Mouse (Mus musculus) kidney, embryonic 14.5 days (tissue): ENCODE results near the gene Nop58. TPM values are rescaled to one million over a fixed set of nuclear protein-coding genes. Genes with fewer than 3 reads are reported as not detected.

Experiments used
- ATAC-seq: fragments of 200-750 bp; cut with Nextera tagmentation; 2 replicates; pipeline ENCODE4 v1.8.0; 2017; ENCODE audit warnings: moderate number of reproducible peaks, mild to moderate bottlenecking, moderate TSS enrichment, moderate library complexity; ENCODE audit not compliant: low FRiP score, low TSS enrichment
- H3K27ac ChIP-seq: fragments of 300-500 bp; sonication (generic); 2 replicates; pipeline ENCODE4 v1.5.1; 2014; ENCODE audit warnings: low read depth, mild to moderate bottlenecking, low read length, moderate library complexity, mixed read lengths
- H3K27me3 ChIP-seq: fragments of 300-500 bp; sonication (generic); 2 replicates; pipeline ENCODE4 v1.6.1; 2014; ENCODE audit warnings: mild to moderate bottlenecking, low read length; ENCODE audit not compliant: control insufficient read depth, insufficient read depth
- H3K36me3 ChIP-seq: fragments of 300-500 bp; sonication (generic); 2 replicates; pipeline ENCODE4 v1.6.1; 2014; ENCODE audit warnings: low read length, mixed read lengths; ENCODE audit not compliant: control insufficient read depth, insufficient read depth
- H3K4me1 ChIP-seq: fragments of 300-500 bp; sonication (generic); 2 replicates; pipeline ENCODE4 v1.6.1; 2014; ENCODE audit warnings: low read length, mixed read lengths; ENCODE audit not compliant: control insufficient read depth, insufficient read depth
- H3K4me2 ChIP-seq: fragments of 300-500 bp; sonication (generic); replicated peaks from 2 replicates; pipeline ENCODE4 v1.6.1; 2014; ENCODE audit warnings: low read depth, mild to moderate bottlenecking, low read length
- H3K4me3 ChIP-seq: fragments of 300-500 bp; sonication (generic); 2 replicates; pipeline ENCODE4 v1.5.1; 2014; ENCODE audit warnings: mild to moderate bottlenecking, low read length
- H3K9ac ChIP-seq: fragments of 300-500 bp; sonication (generic); 2 replicates; pipeline ENCODE4 v1.6.1; 2014; ENCODE audit warnings: low read depth, mild to moderate bottlenecking, low read length, moderate library complexity
- H3K9me3 ChIP-seq: fragments of 300-500 bp; sonication (generic); 2 replicates; pipeline ENCODE4 v1.6.1; 2016; ENCODE audit warnings: low read length; ENCODE audit not compliant: control insufficient read depth
- WGBS: fragments of 180-500 bp; shearing (Covaris S2); extraction: QIAGEN DNeasy Blood & Tissue Kit; methylation state at CpG from one replicate; pipeline ENCODE4 v1.1.7; 2014; 5-methylcytosine and 5-hydroxymethylcytosine counted together
- polyA plus RNA-seq: library from polyadenylated mRNA; unstranded; fragments of >200 nt; fragmentation: Nextera tagmentation; extraction: Ambion mirVana; gene quantifications from 2 replicates; pipeline ENCODE4 v1.2.1, GENCODE M21; 2014

Gene Nop58
- polyA plus RNA-seq, 1 experiment from 2014 or later, result 298 TPM

- H3K36me3 ChIP-seq, result peaks cover 88% of the 10 kb centered on the region
- H3K4me1 ChIP-seq, result no peaks in the 10 kb centered on the region
- ATAC-seq, result no peak
- no peak overlapping the region for H3K9ac ChIP-seq
- WGBS, result 86% methylated on average over 5 of the region's 5 CpGs
- no peaks in the 10 kb centered on the region for H3K9me3 ChIP-seq
- no peak overlapping the region for H3K4me2 ChIP-seq
- H3K4me3 ChIP-seq, result no peak overlapping the region
- H3K27ac ChIP-seq, result no peak overlapping the region
- H3K27me3 ChIP-seq, result no peaks in the 10 kb centered on the region
Observed at GRCm38 (mm10) chr1:59697751-59698150, 13.0 kb downstream of the Nop58 start.

GRCm38 (mm10) chr1:59698207-59698606, 13.4 kb downstream of the Nop58 start:
- no peak overlapping the region for H3K9ac ChIP-seq
- no peak overlapping the region for H3K4me2 ChIP-seq
- 93% methylated on average over 3 of the region's 3 CpGs for WGBS
- H3K36me3 ChIP-seq, result peaks cover 88% of the 10 kb centered on the region
- no peaks in the 10 kb centered on the region for H3K4me1 ChIP-seq
- H3K4me3 ChIP-seq, result no peak overlapping the region
- H3K27me3 ChIP-seq, result no peaks in the 10 kb centered on the region
- H3K27ac ChIP-seq, result no peak overlapping the region
- no peak for ATAC-seq
- H3K9me3 ChIP-seq, result no peaks in the 10 kb centered on the region

GRCm38 (mm10) chr1:59701766-59702165, 17.0 kb downstream of the Nop58 start:
- peaks cover 91% of the 10 kb centered on the region for H3K36me3 ChIP-seq
- H3K9ac ChIP-seq, result no peak overlapping the region

GRCm38 (mm10) chr1:59719900-59720299, 35.1 kb downstream of the Nop58 start:
- WGBS, result 59% methylated on average over 4 of the region's 4 CpGs
- Histone ChIP-seq H3K4me3 (no peak overlapping the region), H3K4me1 (no peaks in the 10 kb centered on the region), H3K36me3 (peaks cover 36% of the 10 kb centered on the region), H3K4me2 (no peak overlapping the region), H3K9ac (no peak overlapping the region), H3K9me3 (no peaks in the 10 kb centered on the region), H3K27ac (no peak overlapping the region), H3K27me3 (no peaks in the 10 kb centered on the region)
- 0 out of 2 replicates have a peak, but pooled peaks have one; percentile 20 for ATAC-seq

More at GRCm38 (mm10) chr1:59701766-59702165, 17.0 kb downstream of the Nop58 start:
- Histone ChIP-seq H3K27me3 (no peaks in the 10 kb centered on the region), H3K27ac (no peak overlapping the region), H3K9me3 (no peaks in the 10 kb centered on the region), H3K4me3 (no peak overlapping the region), H3K4me2 (no peak overlapping the region), H3K4me1 (no peaks in the 10 kb centered on the region)
- ATAC-seq, result no peak
- WGBS, result 96% methylated on average over 1 of the region's 1 CpGs

- Histone ChIP-seq H3K4me3 (no peak overlapping the region), H3K36me3 (peaks cover 5% of the 10 kb centered on the region; the same call in 1 of the 2 replicates), H3K9ac (no peak overlapping the region), H3K27ac (no peak overlapping the region), H3K9me3 (no peaks in the 10 kb centered on the region), H3K4me1 (no peaks in the 10 kb centered on the region), H3K4me2 (no peak overlapping the region), H3K27me3 (no peaks in the 10 kb centered on the region)
- ATAC-seq, result no peak
- WGBS, result 71% methylated on average over 4 of the region's 4 CpGs
Observed at GRCm38 (mm10) chr1:59725661-59726060, 40.9 kb downstream of the Nop58 start.

- Histone ChIP-seq H3K4me3 (no peak overlapping the region), H3K27me3 (no peaks in the 10 kb centered on the region), H3K36me3 (no peaks in the 10 kb centered on the region), H3K4me2 (no peak overlapping the region), H3K27ac (no peak overlapping the region), H3K9me3 (no peaks in the 10 kb centered on the region), H3K4me1 (no peaks in the 10 kb centered on the region), H3K9ac (no peak overlapping the region)
- ATAC-seq, result no peak
- 86% methylated on average over 8 of the region's 8 CpGs for WGBS
Observed at GRCm38 (mm10) chr1:59730106-59730505, 45.3 kb downstream of the Nop58 start.

GRCm38 (mm10) chr1:59730737-59731136, 46.0 kb downstream of the Nop58 start:
- H3K9me3 ChIP-seq, result no peaks in the 10 kb centered on the region
- 94% methylated on average over 4 of the region's 4 CpGs for WGBS
- ATAC-seq, result no peak
- no peaks in the 10 kb centered on the region for H3K27me3 ChIP-seq
- no peaks in the 10 kb centered on the region for H3K4me1 ChIP-seq
- H3K27ac ChIP-seq, result no peak overlapping the region
- H3K4me3 ChIP-seq, result no peak overlapping the region
- H3K9ac ChIP-seq, result no peak overlapping the region
- no peak overlapping the region for H3K4me2 ChIP-seq
- no peaks in the 10 kb centered on the region for H3K36me3 ChIP-seq

- WGBS, result 70% methylated on average over 6 of the region's 6 CpGs
Observed at GRCm38 (mm10) chr1:59734076-59734475, 49.3 kb downstream of the Nop58 start.

GRCm38 (mm10) chr1:59738768-59739414, 54.1 kb downstream of the Nop58 start:
- Histone ChIP-seq H3K4me1 (no peaks in the 10 kb centered on the region), H3K27me3 (no peaks in the 10 kb centered on the region), H3K4me2 (no peak overlapping the region), H3K36me3 (no peaks in the 10 kb centered on the region), H3K9me3 (no peaks in the 10 kb centered on the region), H3K9ac (no peak overlapping the region), H3K27ac (no peak overlapping the region), H3K4me3 (no peak overlapping the region)
- WGBS, result 74% methylated on average over 6 of the region's 6 CpGs
- ATAC-seq, result no peak

More at GRCm38 (mm10) chr1:59734076-59734475, 49.3 kb downstream of the Nop58 start:
- Histone ChIP-seq H3K36me3 (no peaks in the 10 kb centered on the region), H3K9me3 (no peaks in the 10 kb centered on the region), H3K4me1 (no peaks in the 10 kb centered on the region), H3K27ac (no peak overlapping the region), H3K4me2 (no peak overlapping the region), H3K9ac (no peak overlapping the region), H3K27me3 (no peaks in the 10 kb centered on the region), H3K4me3 (no peak overlapping the region)
- no peak for ATAC-seq
